Mouse (Mus musculus) hindbrain, embryonic 15.5 days (tissue): Measurements from ENCODE around the gene Grap2. TPM values are rescaled to one million over a fixed set of nuclear protein-coding genes. Genes with fewer than 3 reads are reported as not detected.

Experiments
- ATAC-seq: fragments of 200-750 bp; cut with Nextera tagmentation; 2 replicates; pipeline ENCODE4 v1.8.0; 2017; ENCODE audit warnings: low read depth, moderate number of reproducible peaks, moderate TSS enrichment; ENCODE audit not compliant: low FRiP score
- H3K27ac ChIP-seq: fragments of 300-500 bp; sonication (generic); replicated peaks from 2 replicates; pipeline ENCODE4 v1.5.1; 2015; ENCODE audit warnings: mild to moderate bottlenecking, inconsistent platforms
- H3K27me3 ChIP-seq: fragments of 300-500 bp; sonication (generic); 2 replicates; pipeline ENCODE4 v1.6.1; 2015; ENCODE audit warnings: control low read depth, inconsistent platforms
- H3K36me3 ChIP-seq: fragments of 300-500 bp; sonication (generic); 2 replicates; pipeline ENCODE4 v1.6.1; 2015; ENCODE audit warnings: control low read depth, inconsistent platforms
- H3K4me1 ChIP-seq: fragments of 300-500 bp; sonication (generic); replicated peaks from 2 replicates; pipeline ENCODE4 v1.6.1; 2015; ENCODE audit warnings: control low read depth, inconsistent platforms
- H3K4me2 ChIP-seq: fragments of 300-500 bp; sonication (generic); 2 replicates; pipeline ENCODE4 v1.6.1; 2015; ENCODE audit warnings: moderate library complexity, mild to moderate bottlenecking, inconsistent platforms
- H3K4me3 ChIP-seq: fragments of 300-500 bp; sonication (generic); 2 replicates; pipeline ENCODE4 v1.5.1; 2015; ENCODE audit warnings: mild to moderate bottlenecking, inconsistent platforms
- H3K9ac ChIP-seq: fragments of 300-500 bp; sonication (generic); 2 replicates; pipeline ENCODE4 v1.6.1; 2015; ENCODE audit warnings: inconsistent platforms
- H3K9me3 ChIP-seq: fragments of 300-500 bp; sonication (generic); 2 replicates; pipeline ENCODE4 v1.6.1; 2016; ENCODE audit warnings: control low read depth, inconsistent platforms
- WGBS: fragments of 180-500 bp; shearing (Covaris S2); methylation state at CpG from one replicate; pipeline ENCODE4 v1.1.7; 2015; 5-methylcytosine and 5-hydroxymethylcytosine counted together
- polyA plus RNA-seq: library from polyadenylated mRNA; unstranded; fragments of >200 nt; fragmentation: Nextera tagmentation; extraction: Ambion mirVana; gene quantifications from 2 replicates; pipeline ENCODE4 v1.2.1, GENCODE M21; 2015

Grap2 gene
- polyA plus RNA-seq, 1 experiment from 2014 or later = 0.30 TPM

- Histone ChIP-seq H3K36me3 (no peaks in the 10 kb centered on the region), H3K27me3 (no peaks in the 10 kb centered on the region; the same call in 1 of the 2 replicates), H3K4me1 (peaks cover 46% of the 10 kb centered on the region), H3K4me2 (no peak overlapping the region), H3K9ac (no peak overlapping the region), H3K9me3 (no peaks in the 10 kb centered on the region), H3K27ac (no peak overlapping the region), H3K4me3 (no peak overlapping the region)
- no peak for ATAC-seq
- WGBS = 90% methylated on average over 6 of the region's 6 CpGs
Measured at GRCm38 (mm10) chr15:80683151-80683550, 110.8 kb downstream of the Grap2 start.

GRCm38 (mm10) chr15:80683990-80684389 lies 111.6 kb downstream of the Grap2 start:
- H3K4me2 ChIP-seq = no peak overlapping the region
- no peak overlapping the region for H3K27ac ChIP-seq
- H3K36me3 ChIP-seq = no peaks in the 10 kb centered on the region
- no peak for ATAC-seq
- H3K9ac ChIP-seq = no peak overlapping the region
- H3K4me1 ChIP-seq = peaks cover 46% of the 10 kb centered on the region
- H3K27me3 ChIP-seq = no peaks in the 10 kb centered on the region; the same call in 1 of the 2 replicates
- no peaks in the 10 kb centered on the region for H3K9me3 ChIP-seq
- WGBS = 46% methylated on average over 3 of the region's 3 CpGs
- no peak overlapping the region for H3K4me3 ChIP-seq

- no peaks in the 10 kb centered on the region; the same call in 1 of the 2 replicates for H3K27me3 ChIP-seq
- H3K9me3 ChIP-seq = no peaks in the 10 kb centered on the region
- H3K4me1 ChIP-seq = peaks cover 36% of the 10 kb centered on the region
- H3K9ac ChIP-seq = no peak overlapping the region
- 0 out of 2 replicates have a peak, but pooled peaks have one; percentile 25 for ATAC-seq
- no peaks in the 10 kb centered on the region for H3K36me3 ChIP-seq
- WGBS = 22% methylated on average over 8 of the region's 8 CpGs
- no peak overlapping the region for H3K4me3 ChIP-seq
- no peak overlapping the region for H3K4me2 ChIP-seq
- H3K27ac ChIP-seq = peak overlapping the region; percentile 11; the same call in 1 of the 2 replicates
Measured at GRCm38 (mm10) chr15:80684786-80685602, 112.6 kb downstream of the Grap2 start.

DNA sequence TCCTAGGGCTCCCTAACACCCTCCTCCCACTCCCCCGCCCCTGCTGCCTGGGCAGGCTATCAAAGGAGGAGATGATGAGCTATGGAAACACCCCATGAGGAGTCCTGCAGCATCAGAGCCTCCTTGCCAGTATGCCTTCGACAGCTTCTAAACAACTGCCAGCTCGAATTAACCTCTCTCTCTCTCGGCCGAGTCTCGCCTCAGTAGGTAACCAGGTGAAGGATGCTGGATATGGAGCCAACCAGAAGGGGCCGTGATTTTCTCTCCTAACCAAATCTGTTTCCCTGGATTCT lies 113.2 kb downstream of the Grap2 start:
- Histone ChIP-seq H3K27ac (peak overlapping the region; percentile 11; the same call in 1 of the 2 replicates), H3K9ac (no peak overlapping the region), H3K4me3 (no peak overlapping the region), H3K36me3 (no peaks in the 10 kb centered on the region), H3K4me2 (no peak overlapping the region), H3K9me3 (no peaks in the 10 kb centered on the region), H3K4me1 (peaks cover 31% of the 10 kb centered on the region), H3K27me3 (no peaks in the 10 kb centered on the region; the same call in 1 of the 2 replicates)
- 30% methylated on average over 7 of the region's 7 CpGs for WGBS
- ATAC-seq = 0 out of 2 replicates have a peak, but pooled peaks have one; percentile 38

DNA sequence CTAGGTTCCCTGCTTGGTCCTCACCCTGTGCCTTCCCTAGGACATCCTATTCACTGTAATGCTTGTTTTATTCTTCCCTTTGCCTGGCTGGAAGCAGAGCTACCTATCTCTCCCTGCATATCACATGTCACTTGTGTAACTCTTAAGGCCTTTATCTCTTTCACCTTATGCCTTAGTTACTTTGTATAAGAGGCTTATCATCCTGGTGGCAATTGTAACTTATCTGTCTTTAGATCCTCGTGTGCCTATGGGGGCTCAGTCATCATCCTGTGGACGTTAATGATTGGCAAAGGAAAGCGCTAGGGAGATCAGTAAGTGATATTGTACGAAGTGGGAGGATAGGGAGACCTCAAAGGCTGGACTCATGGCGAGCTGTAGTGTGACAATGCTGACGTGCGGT lies 116.1 kb downstream of the Grap2 start:
- 73% methylated on average over 7 of the region's 7 CpGs for WGBS
- Histone ChIP-seq H3K9me3 (no peaks in the 10 kb centered on the region), H3K4me2 (no peak overlapping the region), H3K4me3 (no peak overlapping the region), H3K27ac (no peak overlapping the region), H3K4me1 (peaks cover 32% of the 10 kb centered on the region), H3K36me3 (no peaks in the 10 kb centered on the region), H3K9ac (no peak overlapping the region), H3K27me3 (no peaks in the 10 kb centered on the region; the same call in 1 of the 2 replicates)
- no peak for ATAC-seq

DNA sequence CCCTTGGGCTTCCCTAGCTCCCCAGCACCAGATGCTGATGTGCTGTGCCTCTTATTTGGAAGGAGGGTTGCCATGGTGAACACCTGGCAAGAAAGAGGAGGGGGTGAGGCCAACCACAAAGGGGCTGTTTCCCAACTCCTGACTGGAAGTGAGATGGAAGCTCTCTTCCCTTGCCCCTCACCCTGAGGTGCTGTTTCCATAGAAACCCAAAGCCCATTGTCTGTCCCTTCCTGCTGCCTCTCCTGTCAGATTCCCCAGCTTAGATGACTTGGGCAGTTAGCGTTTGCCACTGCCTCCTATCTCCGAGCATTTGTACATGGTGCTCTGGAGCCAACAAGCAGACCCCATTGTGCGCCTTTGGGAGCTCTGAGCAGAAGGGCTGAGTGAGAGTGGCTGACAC lies 121.1 kb downstream of the Grap2 start:
- peaks cover 24% of the 10 kb centered on the region for H3K4me1 ChIP-seq
- 22% methylated on average over 3 of the region's 3 CpGs for WGBS
- H3K4me2 ChIP-seq = no peak overlapping the region
- no peaks in the 10 kb centered on the region for H3K27me3 ChIP-seq
- peak; percentile 43; the same call in 1 of the 2 replicates for ATAC-seq
- H3K9me3 ChIP-seq = no peaks in the 10 kb centered on the region
- H3K4me3 ChIP-seq = no peak overlapping the region
- H3K27ac ChIP-seq = peak overlapping the region; percentile 6
- H3K9ac ChIP-seq = no peak overlapping the region
- H3K36me3 ChIP-seq = no peaks in the 10 kb centered on the region

DNA sequence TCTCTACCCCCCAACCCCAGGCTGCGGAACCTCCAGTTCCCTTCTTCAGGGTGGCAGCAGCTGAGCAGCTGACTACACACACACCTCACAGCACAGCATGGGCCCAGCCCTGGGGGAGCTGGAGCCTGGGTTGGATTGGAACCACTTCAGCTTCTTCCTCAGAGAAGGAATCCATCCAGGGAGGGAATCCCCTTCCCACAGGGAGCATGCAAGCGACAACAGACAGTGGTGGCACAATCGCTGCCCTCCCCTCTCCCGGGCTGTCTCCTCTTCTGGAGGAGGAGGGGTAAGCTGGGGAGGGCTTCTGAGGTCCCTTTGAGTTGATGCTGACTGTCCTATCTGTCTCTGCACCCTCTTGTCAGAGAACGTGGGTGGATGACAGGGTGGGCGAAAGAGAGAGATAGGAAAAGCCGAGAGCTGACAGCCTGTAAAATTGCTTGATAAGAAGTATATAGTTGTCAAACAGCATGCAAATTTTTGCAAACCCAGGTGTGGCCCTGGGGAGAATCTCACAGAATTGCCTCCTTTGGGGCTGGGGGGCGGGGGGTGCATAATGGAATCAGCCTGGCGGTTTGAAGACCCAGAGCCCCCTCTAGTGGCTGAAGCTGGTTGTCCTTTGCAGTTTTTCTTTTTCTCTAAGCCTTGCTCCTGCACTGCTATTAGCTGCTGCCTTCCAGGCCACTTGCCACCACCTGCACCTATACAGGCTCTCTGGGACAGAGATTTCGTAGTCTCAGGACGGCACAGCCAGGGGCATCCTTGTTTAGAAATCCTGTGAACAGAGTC lies 121.9 kb downstream of the Grap2 start:
- H3K4me2 ChIP-seq = peak overlapping the region; percentile 25
- peaks cover 24% of the 10 kb centered on the region for H3K4me1 ChIP-seq
- peak; percentile 58 for ATAC-seq
- no peak overlapping the region for H3K4me3 ChIP-seq
- H3K9me3 ChIP-seq = no peaks in the 10 kb centered on the region
- H3K9ac ChIP-seq = no peak overlapping the region
- H3K27me3 ChIP-seq = no peaks in the 10 kb centered on the region
- 23% methylated on average over 11 of the region's 11 CpGs for WGBS
- no peaks in the 10 kb centered on the region for H3K36me3 ChIP-seq
- H3K27ac ChIP-seq = peak overlapping the region; percentile 6; the same call in 1 of the 2 replicates

DNA sequence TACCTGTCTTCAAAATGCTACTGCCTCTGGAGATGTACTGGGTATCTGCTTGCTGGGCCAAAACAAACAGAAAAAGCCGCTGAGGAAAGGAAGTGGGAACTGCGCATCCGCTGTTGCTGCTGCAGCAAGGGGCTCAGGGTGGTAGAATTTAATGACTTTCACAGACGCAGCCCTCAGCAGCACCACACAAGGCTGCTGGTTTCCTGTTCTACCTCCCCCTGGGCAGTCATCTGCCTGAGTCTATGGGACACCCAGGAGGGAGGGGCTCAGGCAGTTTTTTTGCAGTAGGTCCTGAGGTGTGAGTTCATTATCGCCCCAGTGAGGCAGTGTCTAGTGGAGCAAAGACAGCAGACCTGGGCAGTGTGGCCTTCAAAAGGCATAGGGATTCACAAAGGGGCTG lies 125.2 kb downstream of the Grap2 start:
- no peak for ATAC-seq
- no peak overlapping the region for H3K4me3 ChIP-seq
- no peaks in the 10 kb centered on the region for H3K27me3 ChIP-seq
- peaks cover 24% of the 10 kb centered on the region for H3K4me1 ChIP-seq
- H3K9me3 ChIP-seq = no peaks in the 10 kb centered on the region
- H3K36me3 ChIP-seq = no peaks in the 10 kb centered on the region
- H3K9ac ChIP-seq = no peak overlapping the region
- 0 out of 2 replicates have a peak overlapping the region, but pooled peaks have one; percentile 30 for H3K27ac ChIP-seq
- H3K4me2 ChIP-seq = no peak overlapping the region
- 59% methylated on average over 5 of the region's 5 CpGs for WGBS

DNA sequence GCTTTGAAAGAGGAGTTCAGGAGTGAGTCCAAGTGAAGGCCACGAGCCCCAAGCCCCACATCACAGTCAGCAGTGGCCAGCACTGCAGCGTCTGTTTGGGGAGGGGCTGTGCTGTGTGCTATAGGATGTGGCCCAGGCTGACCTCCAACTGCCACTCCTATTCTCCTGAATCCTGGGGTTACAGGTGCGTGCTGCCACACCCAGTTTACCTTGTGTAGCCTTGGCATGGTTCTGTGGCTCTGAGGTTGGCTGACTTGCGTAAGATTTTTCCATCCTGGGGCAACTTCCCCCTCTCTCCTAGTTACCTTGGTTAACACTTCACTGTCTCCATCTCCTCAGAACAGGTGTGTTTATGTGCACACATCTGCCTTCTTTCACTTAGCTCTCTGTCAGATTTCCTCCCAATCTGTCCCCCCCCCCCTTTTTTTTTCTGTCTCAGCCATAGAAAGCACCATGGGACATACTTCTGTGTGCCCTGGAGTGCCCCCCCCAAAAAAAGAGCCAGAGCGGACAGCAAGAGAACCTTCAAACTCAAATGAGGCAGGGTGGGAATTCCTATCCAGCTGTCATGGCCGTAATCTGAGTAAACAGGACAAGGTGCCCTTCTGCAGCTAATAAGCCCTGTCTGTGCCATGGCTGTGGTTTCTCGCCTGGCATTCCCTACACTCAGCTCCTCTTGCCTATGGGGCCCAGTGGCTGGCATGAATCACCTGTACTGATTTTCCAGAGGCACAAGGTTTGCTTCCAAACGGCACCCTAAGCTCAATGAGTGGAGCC lies 129.3 kb downstream of the Grap2 start:
- H3K27ac ChIP-seq = no peak overlapping the region
- no peak overlapping the region for H3K9ac ChIP-seq
- no peak for ATAC-seq
- no peaks in the 10 kb centered on the region for H3K9me3 ChIP-seq
- no peak overlapping the region for H3K4me2 ChIP-seq
- 77% methylated on average over 8 of the region's 8 CpGs for WGBS
- H3K4me3 ChIP-seq = no peak overlapping the region
- H3K36me3 ChIP-seq = no peaks in the 10 kb centered on the region
- H3K27me3 ChIP-seq = no peaks in the 10 kb centered on the region
- H3K4me1 ChIP-seq = peaks cover 19% of the 10 kb centered on the region
